ENCODE assay signal across 10 mouse cellular contexts in genomic region chr7:117896528-117896927, GRCm38 (mm10).
DNase-seq lines count a peak whose midpoint lies in the region; ATAC-seq and TF ChIP-seq lines count a peak whose summit lies in the region.
"Had no signal": no experiment of that assay in that cellular context is flagged by ENCODE, and none has a peak within 500 bp of the region (broad histone marks: within the 10 kb centered on the region; RNA-seq: fewer than 3 reads in every experiment).

No protein-coding gene starts in this region.

- no peak overlapping the region for H3K27ac ChIP-seq in forebrain, embryonic 14.5 days (ENCODE audit: low read depth, low read length)
- no peak overlapping the region for H3K27ac ChIP-seq in forebrain, embryonic 10.5 days
- H3K27ac ChIP-seq in intestine, postnatal 0 days (ENCODE audit: low read depth, low read length), result no peak overlapping the region
- H3K27ac ChIP-seq: midbrain, embryonic 12.5 days had no signal

- ATAC-seq in forebrain, embryonic 14.5 days, result no peak
- no peak for ATAC-seq in intestine, postnatal 0 days

- WGBS in forebrain, embryonic 14.5 days, result 88% methylated on average over 2 of the region's 2 CpGs
- 88% methylated on average over 2 of the region's 2 CpGs for WGBS in forebrain, embryonic 10.5 days
- WGBS in lung, adult 2 months, result 65% methylated on average over 2 of the region's 2 CpGs
- 83% methylated on average over 2 of the region's 2 CpGs for WGBS in intestine, postnatal 0 days

- H3K4me3 ChIP-seq in forebrain, embryonic 14.5 days (ENCODE audit: low read depth, low read length), result no peak overlapping the region
- no peak overlapping the region for H3K4me3 ChIP-seq in forebrain, embryonic 10.5 days
- no peak overlapping the region for H3K4me3 ChIP-seq in lung, adult 2 months (replicated peaks; ENCODE audit: extremely low read depth, low read depth, low read length)
- H3K4me3 ChIP-seq in intestine, postnatal 0 days (ENCODE audit: low read depth, low read length), result no peak overlapping the region
- H3K4me3 ChIP-seq: midbrain, embryonic 12.5 days had no signal

- no peaks in the 10 kb centered on the region for H3K27me3 ChIP-seq in forebrain, embryonic 14.5 days (replicated peaks; ENCODE audit: control insufficient read depth, insufficient read depth, low read length)
- H3K27me3 ChIP-seq in forebrain, embryonic 10.5 days (ENCODE audit: poor library complexity, severe bottlenecking), result no peaks in the 10 kb centered on the region
- H3K27me3 ChIP-seq in intestine, postnatal 0 days (replicated peaks; ENCODE audit: control insufficient read depth, insufficient read depth, low read length), result no peaks in the 10 kb centered on the region

- no peaks in the 10 kb centered on the region for H3K36me3 ChIP-seq in forebrain, embryonic 14.5 days (ENCODE audit: control insufficient read depth, insufficient read depth, low read length)
- no peaks in the 10 kb centered on the region for H3K36me3 ChIP-seq in forebrain, embryonic 10.5 days (replicated peaks)
- no peaks in the 10 kb centered on the region for H3K36me3 ChIP-seq in intestine, postnatal 0 days (ENCODE audit: control insufficient read depth, insufficient read depth)
- H3K36me3 ChIP-seq: midbrain, embryonic 12.5 days had no signal

- no peaks in the 10 kb centered on the region for H3K9me3 ChIP-seq in forebrain, embryonic 14.5 days (replicated peaks; ENCODE audit: control insufficient read depth, low read length)
- no peaks in the 10 kb centered on the region for H3K9me3 ChIP-seq in forebrain, embryonic 10.5 days
- no peaks in the 10 kb centered on the region for H3K9me3 ChIP-seq in intestine, postnatal 0 days (ENCODE audit: control insufficient read depth)
- H3K9me3 ChIP-seq: midbrain, embryonic 12.5 days had no signal

- no peak overlapping the region for H3K9ac ChIP-seq in forebrain, embryonic 14.5 days (ENCODE audit: low read length)
- no peak overlapping the region for H3K9ac ChIP-seq in intestine, postnatal 0 days (ENCODE audit: low read depth, low read length)
- H3K9ac ChIP-seq: midbrain, embryonic 12.5 days had no signal

- peak; percentile 37 for DNase-seq in forebrain, embryonic 14.5 days (ENCODE audit: low spot score)
- DNase-seq in forebrain, embryonic 10.5 days (ENCODE audit: extremely low spot score, low spot score), result no peak
- peak; percentile 20 for DNase-seq in lung, postnatal 10 days
- no peak for DNase-seq in lung, adult 2 months
- peak; percentile 56 for DNase-seq in adrenal gland, postnatal 25 days
- DNase-seq in ovary, adult 18-20 months (ENCODE audit: low spot score), result peak; percentile 42
- no peak for DNase-seq in thymus, postnatal 0 days (ENCODE audit: low spot score)

- no peak for TF ChIP-seq POLR2A in lung, adult 2 months (IDR thresholded peaks at IDR 0.05; ENCODE audit: borderline replicate concordance, extremely low read depth, low read depth, low read length)

- no peaks in the 10 kb centered on the region for H3K4me1 ChIP-seq in forebrain, embryonic 14.5 days (ENCODE audit: control insufficient read depth, insufficient read depth, low read length)
- no peaks in the 10 kb centered on the region for H3K4me1 ChIP-seq in forebrain, embryonic 10.5 days
- H3K4me1 ChIP-seq in lung, adult 2 months (ENCODE audit: control insufficient read depth, insufficient read depth, low read length), result no peaks in the 10 kb centered on the region
- no peaks in the 10 kb centered on the region for H3K4me1 ChIP-seq in intestine, postnatal 0 days (replicated peaks; ENCODE audit: control insufficient read depth, insufficient read depth, low read length)
- H3K4me1 ChIP-seq: midbrain, embryonic 12.5 days had no signal

- no peak overlapping the region for H3K4me2 ChIP-seq in forebrain, embryonic 14.5 days (ENCODE audit: low read length)
- H3K4me2 ChIP-seq in intestine, postnatal 0 days (replicated peaks; ENCODE audit: low read depth), result no peak overlapping the region
- H3K4me2 ChIP-seq: liver, embryonic 11.5 days; midbrain, embryonic 12.5 days had no signal

- no peak for TF ChIP-seq CTCF in lung, adult 2 months (IDR thresholded peaks at IDR 0.05; ENCODE audit: insufficient read depth, low read length)
- TF ChIP-seq CTCF in intestine, postnatal 0 days (IDR thresholded peaks at IDR 0.05; ENCODE audit: low read depth), result no peak

Comparison
In these comparisons a context has a peak if more than half of its experiments do, and no peak if none do; other contexts are left out.
1. DNase-seq: peak in forebrain, embryonic 14.5 days (single experiment), lung, postnatal 10 days (single experiment), adrenal gland, postnatal 25 days (single experiment) and ovary, adult 18-20 months (single experiment); none in forebrain, embryonic 10.5 days (single experiment), lung, adult 2 months (single experiment) and thymus, postnatal 0 days (single experiment).